Mouse (Mus musculus) spleen, adult 2 months (tissue): ENCODE results near the gene Adcy5.

Experiments
- CTCF ChIP-seq: fragments of 200-500 bp; IDR thresholded peaks from 2 replicates; pipeline ENCODE4 v1.5.1; 2011; ENCODE audit warnings: mild to moderate bottlenecking, inconsistent platforms; ENCODE audit not compliant: insufficient read depth, insufficient read length, insufficient replicate concordance; ENCODE audit errors: extremely low read depth
- POLR2A ChIP-seq: fragments of 200-500 bp; IDR thresholded peaks from 2 replicates; pipeline ENCODE4 v1.6.1; 2011; ENCODE audit warnings: low read depth, low read length, inconsistent platforms

DNA sequence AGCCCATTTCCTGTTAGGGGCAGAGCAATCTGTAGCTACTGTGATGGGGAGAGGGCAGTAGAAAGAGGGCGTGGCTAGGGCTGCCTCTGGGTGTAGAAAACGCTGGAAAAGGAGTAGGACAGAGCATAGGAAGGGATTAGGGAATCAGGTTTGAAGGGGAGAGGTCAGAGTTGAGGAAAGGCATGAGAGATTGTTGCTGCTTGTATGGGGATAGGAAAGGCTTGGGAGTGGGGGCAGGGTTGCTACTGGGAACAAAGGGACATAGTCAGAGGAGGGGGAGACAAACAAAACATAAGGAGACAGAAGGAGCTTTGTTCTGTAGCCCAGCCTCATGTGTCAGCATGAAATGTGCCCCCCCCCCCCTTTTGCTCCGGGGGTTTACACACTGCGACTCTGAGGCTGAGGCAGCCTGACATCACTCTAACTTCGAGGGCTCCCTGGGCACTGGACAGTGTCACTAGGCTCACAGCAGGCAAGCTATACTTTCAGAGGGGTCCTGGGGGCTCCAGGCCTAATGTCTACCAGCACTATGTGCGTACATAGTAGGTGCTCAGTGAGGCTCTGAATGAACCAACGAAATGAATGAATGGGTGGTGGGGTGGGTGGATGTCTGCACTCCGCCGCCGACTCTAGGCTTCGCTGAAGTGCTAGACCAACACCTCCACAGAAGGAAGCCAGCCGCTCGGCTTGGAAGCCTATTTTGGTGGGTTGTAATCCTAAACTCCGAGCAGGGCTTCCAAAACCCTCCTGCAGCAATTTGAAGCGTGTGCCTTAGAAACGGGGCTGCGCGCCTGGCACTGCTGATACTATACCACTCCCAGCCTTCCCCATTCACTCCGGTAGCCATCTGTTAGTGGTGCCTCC, 9.9 kb downstream of the Adcy5 start:
- TF ChIP-seq POLR2A: no peak
- TF ChIP-seq CTCF: no peak
